Mouse (Mus musculus): ENCODE results near the gene Rrbp1. TPM values are rescaled to one million over a fixed set of nuclear protein-coding genes. Genes with fewer than 3 reads are reported as not detected.

Rrbp1 gene
- polyA plus RNA-seq, 1 experiment from 2014 or later = 74.3 TPM

DNA sequence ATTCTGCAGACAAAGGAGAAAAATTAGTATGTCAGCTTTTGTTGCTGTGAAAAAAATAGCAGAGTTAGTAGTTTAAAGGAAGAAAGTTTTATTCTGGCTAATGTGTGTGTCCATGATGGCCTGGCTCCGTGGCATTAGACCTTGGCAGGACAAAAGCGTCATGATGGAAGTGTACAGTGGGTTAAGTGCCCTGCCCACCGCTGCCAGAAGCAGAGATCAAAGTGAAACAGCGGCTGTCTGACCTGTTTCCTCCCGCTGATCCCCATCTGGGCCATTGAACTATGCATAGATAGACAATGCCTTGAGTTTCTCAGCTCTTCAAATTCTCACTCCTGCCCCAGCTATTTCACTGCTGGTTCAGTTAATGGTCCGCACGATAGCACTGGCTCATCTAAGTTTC is 87.0 kb downstream of the Rrbp1 start:
- Histone ChIP-seq H3K9ac (replicated peaks) (no peak overlapping the region), H3K27me3 (ENCODE audit: insufficient read depth, low read length) (no peaks in the 10 kb centered on the region), H3K9me3 (ENCODE audit: low read length) (no peaks in the 10 kb centered on the region), H3K36me3 (replicated peaks; ENCODE audit: insufficient read depth, low read length) (no peaks in the 10 kb centered on the region), H3K4me1 (ENCODE audit: insufficient read depth) (peaks cover 12% of the 10 kb centered on the region), H3K27ac (ENCODE audit: low read depth) (no peak overlapping the region), H3K4me3 (ENCODE audit: low read depth, low read length) (no peak overlapping the region), H3K4me2 (ENCODE audit: low read depth, low read length) (no peak overlapping the region)
- no peak for DNase-seq
- TF ChIP-seq EP300 (IDR thresholded peaks at IDR 0.05; ENCODE audit: low read depth) = no peak
- no peak for TF ChIP-seq CTCF (IDR thresholded peaks at IDR 0.05; ENCODE audit: low read depth)
- 49% methylated on average over 7 of the region's 7 CpGs for WGBS (ENCODE audit: insufficient replicate concordance)
- no peak for ATAC-seq

DNA sequence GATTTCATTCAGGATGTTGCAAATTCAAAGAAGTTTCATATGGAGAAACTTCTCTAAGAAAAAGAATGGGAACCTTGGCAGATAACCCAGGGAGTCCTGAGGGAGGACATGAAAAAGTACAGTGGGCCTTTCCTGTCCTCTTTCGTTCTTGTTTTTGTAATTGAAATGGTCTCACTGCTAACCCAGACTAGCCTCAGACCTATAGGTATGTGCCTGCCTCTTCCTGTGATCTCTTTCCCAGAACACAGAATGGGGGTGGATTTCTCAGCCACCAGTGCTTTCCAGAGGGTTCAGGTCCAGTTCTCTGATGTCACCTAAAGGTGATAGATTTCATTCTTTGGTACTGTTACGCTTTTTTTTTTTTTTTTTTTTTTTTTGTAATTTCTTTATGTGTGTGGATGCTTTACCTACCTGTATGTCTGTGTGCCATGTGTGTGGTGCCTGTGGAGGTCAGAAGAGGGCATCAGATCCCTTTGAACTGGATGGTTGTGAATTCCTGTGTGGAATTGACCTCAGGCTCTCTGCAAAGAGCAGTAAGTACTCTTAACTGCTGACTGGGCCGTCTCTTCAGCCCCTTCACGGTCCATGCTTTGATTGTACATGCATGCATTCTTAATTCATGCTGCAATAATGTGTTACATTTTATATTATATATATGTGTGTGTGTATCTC is 92.1 kb downstream of the Rrbp1 start:
- peak overlapping the region; percentile 96; the same call in 1 of the 2 replicates for H3K4me2 ChIP-seq (ENCODE audit: low read depth, low read length)
- 0 out of 2 replicates have a peak overlapping the region, but pooled peaks have one; percentile 4 for H3K4me3 ChIP-seq (ENCODE audit: low read depth, low read length)
- H3K27me3 ChIP-seq (ENCODE audit: insufficient read depth, low read length) = no peaks in the 10 kb centered on the region
- H3K27ac ChIP-seq (ENCODE audit: low read depth) = no peak overlapping the region
- ATAC-seq (no peak), DNase-seq (no peak)
- WGBS (ENCODE audit: insufficient replicate concordance) = 54% methylated on average over 4 of the region's 4 CpGs
- H3K4me1 ChIP-seq (ENCODE audit: insufficient read depth) = peaks cover 25% of the 10 kb centered on the region
- H3K36me3 ChIP-seq (replicated peaks; ENCODE audit: insufficient read depth, low read length) = no peaks in the 10 kb centered on the region
- no peaks in the 10 kb centered on the region for H3K9me3 ChIP-seq (ENCODE audit: low read length)
- H3K9ac ChIP-seq (replicated peaks) = no peak overlapping the region
- TF ChIP-seq EP300 (IDR thresholded peaks at IDR 0.05; ENCODE audit: low read depth) (no peak), CTCF (IDR thresholded peaks at IDR 0.05; ENCODE audit: low read depth) (peak; percentile 41)

DNA sequence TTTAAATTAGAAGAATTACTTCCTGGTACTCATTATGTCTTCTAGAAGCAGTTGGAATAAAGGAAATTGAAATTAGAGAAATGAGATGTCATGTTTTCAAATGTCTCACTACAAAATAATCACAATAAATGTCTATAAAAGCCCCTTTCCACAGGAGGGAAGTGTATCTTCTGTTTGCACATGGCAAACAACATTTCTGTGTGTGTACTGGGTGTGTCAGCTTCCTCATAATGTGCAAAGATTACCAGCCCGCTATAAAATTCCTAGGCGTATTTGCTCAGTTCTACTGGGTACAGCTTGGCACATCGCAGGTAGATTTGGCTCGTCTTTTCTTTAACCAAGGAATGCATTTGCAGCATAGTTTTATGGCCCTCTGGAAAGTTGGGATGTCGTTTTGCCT is 93.4 kb downstream of the Rrbp1 start:
- Histone ChIP-seq H3K27me3 (ENCODE audit: insufficient read depth, low read length) (no peaks in the 10 kb centered on the region), H3K27ac (ENCODE audit: low read depth) (peak overlapping the region; percentile 98; the same call in 1 of the 2 replicates), H3K9me3 (ENCODE audit: low read length) (no peaks in the 10 kb centered on the region), H3K4me2 (ENCODE audit: low read depth, low read length) (peak overlapping the region; percentile 96), H3K9ac (replicated peaks) (0 out of 2 replicates have a peak overlapping the region, but pooled peaks have one; percentile 34), H3K4me3 (ENCODE audit: low read depth, low read length) (peak overlapping the region; percentile 86), H3K36me3 (replicated peaks; ENCODE audit: insufficient read depth, low read length) (no peaks in the 10 kb centered on the region), H3K4me1 (ENCODE audit: insufficient read depth) (peaks cover 22% of the 10 kb centered on the region)
- no peak for ATAC-seq
- WGBS (ENCODE audit: insufficient replicate concordance) = 38% methylated on average over 5 of the region's 5 CpGs
- no peak for DNase-seq
- TF ChIP-seq EP300 (IDR thresholded peaks at IDR 0.05; ENCODE audit: low read depth) (peak; percentile 52; the same call in 1 of the 2 replicates), CTCF (IDR thresholded peaks at IDR 0.05; ENCODE audit: low read depth) (no peak)

DNA sequence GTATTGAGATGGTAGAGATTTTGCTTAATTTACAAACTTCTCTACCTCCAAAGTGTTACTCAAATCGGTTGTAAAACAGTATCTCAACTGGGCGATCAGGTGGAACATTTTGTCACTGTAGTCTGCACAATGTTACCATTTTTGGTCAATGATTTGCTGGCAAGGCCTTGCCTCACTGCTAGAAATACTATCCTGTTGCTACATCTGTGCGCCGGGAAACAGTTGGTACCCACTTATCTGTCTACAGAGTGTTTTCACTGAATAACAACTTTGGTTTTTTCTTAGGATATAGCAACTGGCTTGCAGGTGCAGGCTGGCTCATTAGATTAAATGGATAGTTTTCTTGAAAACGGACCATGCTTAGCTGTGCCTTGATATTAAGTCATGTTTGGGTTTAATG is 94.8 kb downstream of the Rrbp1 start:
- H3K9me3 ChIP-seq (ENCODE audit: low read length) = no peaks in the 10 kb centered on the region
- peak overlapping the region; percentile 98 for H3K27ac ChIP-seq (ENCODE audit: low read depth)
- peaks cover 22% of the 10 kb centered on the region for H3K4me1 ChIP-seq (ENCODE audit: insufficient read depth)
- TF ChIP-seq EP300 (IDR thresholded peaks at IDR 0.05; ENCODE audit: low read depth) (peak; percentile 98), CTCF (IDR thresholded peaks at IDR 0.05; ENCODE audit: low read depth) (no peak)
- H3K9ac ChIP-seq (replicated peaks) = peak overlapping the region; percentile 90
- WGBS (ENCODE audit: insufficient replicate concordance) = 6% methylated on average over 5 of the region's 5 CpGs
- no peaks in the 10 kb centered on the region for H3K27me3 ChIP-seq (ENCODE audit: insufficient read depth, low read length)
- DNase-seq (peak; percentile 63), ATAC-seq (peak; percentile 46)
- H3K4me3 ChIP-seq (ENCODE audit: low read depth, low read length) = peak overlapping the region; percentile 86
- no peaks in the 10 kb centered on the region for H3K36me3 ChIP-seq (replicated peaks; ENCODE audit: insufficient read depth, low read length)
- H3K4me2 ChIP-seq (ENCODE audit: low read depth, low read length) = peak overlapping the region; percentile 96

DNA sequence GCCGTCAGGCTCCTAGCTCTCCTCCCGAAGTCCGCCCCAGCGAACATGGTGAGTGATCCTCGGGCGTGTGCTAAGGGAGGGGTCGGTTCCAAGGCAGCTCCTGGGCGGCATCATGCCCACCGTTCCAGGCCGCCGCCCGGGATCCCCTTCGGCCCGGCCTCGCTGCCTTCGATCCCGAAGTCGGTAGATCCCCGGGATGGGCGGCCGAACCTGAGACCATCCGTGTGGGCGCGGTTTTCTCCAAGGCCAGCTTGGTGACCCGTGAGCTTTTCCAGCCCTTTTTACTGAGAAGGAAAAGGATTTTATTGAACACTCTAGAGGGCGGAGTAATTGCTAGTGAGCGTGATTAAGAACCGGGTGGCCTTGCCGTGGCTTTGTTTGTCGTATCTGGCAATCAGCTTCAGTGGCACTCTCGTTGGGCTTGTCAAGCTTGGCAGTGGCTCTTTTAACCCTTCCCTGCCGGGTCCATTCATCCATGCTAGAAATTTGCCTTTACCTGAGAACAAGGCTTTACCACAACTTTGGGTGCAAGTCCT is 95.4 kb downstream of the Rrbp1 start:
- WGBS (ENCODE audit: insufficient replicate concordance) = 0% methylated on average over 32 of the region's 32 CpGs
- Histone ChIP-seq H3K27ac (ENCODE audit: low read depth) (peak overlapping the region; percentile 98), H3K9me3 (ENCODE audit: low read length) (no peaks in the 10 kb centered on the region), H3K4me1 (ENCODE audit: insufficient read depth) (peaks cover 20% of the 10 kb centered on the region), H3K4me3 (ENCODE audit: low read depth, low read length) (peak overlapping the region; percentile 86), H3K27me3 (ENCODE audit: insufficient read depth, low read length) (no peaks in the 10 kb centered on the region), H3K4me2 (ENCODE audit: low read depth, low read length) (peak overlapping the region; percentile 96), H3K9ac (replicated peaks) (peak overlapping the region; percentile 90), H3K36me3 (replicated peaks; ENCODE audit: insufficient read depth, low read length) (no peaks in the 10 kb centered on the region)
- no peak for TF ChIP-seq EP300 (IDR thresholded peaks at IDR 0.05; ENCODE audit: low read depth)
- TF ChIP-seq CTCF (IDR thresholded peaks at IDR 0.05; ENCODE audit: low read depth) = no peak
- peak; percentile 42 for ATAC-seq
- DNase-seq = no peak

DNA sequence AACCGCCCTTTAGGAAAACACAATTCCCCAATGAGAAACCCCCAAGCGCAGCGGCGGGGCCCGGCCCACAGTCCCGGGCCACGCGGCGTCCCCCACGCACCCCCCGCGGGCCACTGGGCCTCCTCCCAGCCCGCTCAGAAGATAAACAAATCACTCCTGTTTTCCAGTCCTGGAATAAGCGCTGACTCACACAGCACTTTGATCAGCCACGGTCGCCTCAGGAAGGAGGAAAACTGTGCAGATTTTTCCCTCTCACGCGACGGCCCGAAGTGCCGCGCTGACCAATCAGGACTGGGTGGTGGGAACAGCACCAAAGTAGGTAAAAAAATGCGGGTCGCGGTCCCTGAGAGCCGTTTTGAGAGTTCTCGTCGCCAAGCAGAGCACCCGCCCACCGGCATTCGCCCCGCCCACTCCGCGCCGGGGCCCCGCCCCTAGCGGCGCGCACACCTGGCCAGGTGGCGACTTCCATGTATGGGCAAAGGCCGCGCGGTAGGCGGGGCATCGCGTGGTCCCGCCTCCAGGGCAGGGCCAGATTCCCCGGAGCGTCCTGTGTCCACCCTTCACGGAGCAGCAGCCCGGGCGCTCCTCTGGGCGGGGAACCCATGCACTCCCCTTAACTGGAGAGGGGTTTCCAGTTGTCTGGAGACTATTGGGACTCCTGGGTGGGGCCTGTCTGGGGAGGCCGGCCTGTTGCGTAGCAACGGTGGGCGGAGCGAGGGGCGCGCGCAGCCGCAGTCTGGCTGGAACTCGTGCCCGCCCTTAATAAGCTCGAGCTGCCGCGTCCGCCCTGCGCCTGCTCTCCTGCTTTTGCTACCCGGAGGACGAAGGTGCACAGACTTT is 96.1 kb downstream of the Rrbp1 start, which contains the start of gene Dstn:
TSS of gene Dstn (plus strand) at position 561 of the 840 bp plus-strand sequence.
- H3K9ac ChIP-seq (replicated peaks) = peak within 1 kb of the TSS; percentile 90
- under 1% methylated on average over 71 of the region's 71 CpGs for WGBS (ENCODE audit: insufficient replicate concordance)

More for the DNA sequence above, 96.1 kb downstream of the Rrbp1 start, which contains the start of gene Dstn:
- TF ChIP-seq CTCF (IDR thresholded peaks at IDR 0.05; ENCODE audit: low read depth) = no peak
- TF ChIP-seq EP300 (IDR thresholded peaks at IDR 0.05; ENCODE audit: low read depth) = no peak; the same call in 1 of the 2 replicates
- H3K4me1 ChIP-seq (ENCODE audit: insufficient read depth) = peaks cover 22% of the 10 kb centered on the region
- ATAC-seq (peak; percentile 85), DNase-seq (peak; percentile 97)
- no peaks in the 10 kb centered on the region for H3K36me3 ChIP-seq (replicated peaks; ENCODE audit: insufficient read depth, low read length)
- no peaks in the 10 kb centered on the region for H3K9me3 ChIP-seq (ENCODE audit: low read length)
- H3K27ac ChIP-seq (ENCODE audit: low read depth) = peak within 1 kb of the TSS; percentile 98
- no peaks in the 10 kb centered on the region for H3K27me3 ChIP-seq (ENCODE audit: insufficient read depth, low read length)
- peak within 1 kb of the TSS; percentile 96 for H3K4me2 ChIP-seq (ENCODE audit: low read depth, low read length)
- peak within 1 kb of the TSS; percentile 86 for H3K4me3 ChIP-seq (ENCODE audit: low read depth, low read length)
